In genomic region chr13:98332106-98332505, GRCm38 (mm10) we compare ENCODE assay signal across 7 mouse cellular contexts. TPM values are rescaled to one million over a fixed set of nuclear protein-coding genes. Genes with fewer than 3 reads are reported as not detected.
DNase-seq lines count a peak whose midpoint lies in the region; ATAC-seq and TF ChIP-seq lines count a peak whose summit lies in the region.

No protein-coding gene starts in this region.

- no peaks in the 10 kb centered on the region for H3K36me3 ChIP-seq in forebrain, embryonic 13.5 days (ENCODE audit: poor library complexity, severe bottlenecking)

- H3K27me3 ChIP-seq in forebrain, embryonic 13.5 days, result no peaks in the 10 kb centered on the region

- 55% methylated on average over 2 of the region's 2 CpGs for WGBS in forebrain, embryonic 13.5 days

- H3K4me3 ChIP-seq in embryonic fibroblast, embryonic 13.5 days (ENCODE audit: insufficient read depth, low read length), result no peak overlapping the region
- H3K4me3 ChIP-seq in forebrain, embryonic 13.5 days, result no peak overlapping the region

- H3K4me2 ChIP-seq in forebrain, embryonic 13.5 days, result no peak overlapping the region

- TF ChIP-seq CTCF in embryonic fibroblast, embryonic 13.5 days (IDR thresholded peaks at IDR 0.05; ENCODE audit: borderline replicate concordance, insufficient read depth, low read length), result peak; percentile 19; the same call in 1 of the 2 replicates

- no peak overlapping the region for H3K27ac ChIP-seq in embryonic fibroblast, embryonic 13.5 days (ENCODE audit: insufficient read depth, low read length)
- no peak overlapping the region for H3K27ac ChIP-seq in forebrain, embryonic 13.5 days

- no peaks in the 10 kb centered on the region for H3K4me1 ChIP-seq in embryonic fibroblast, embryonic 13.5 days (ENCODE audit: control insufficient read depth, insufficient read depth, low read length)
- no peaks in the 10 kb centered on the region for H3K4me1 ChIP-seq in forebrain, embryonic 13.5 days

- DNase-seq in layer of hippocampus, adult 9-10 months (ENCODE audit: low spot score), result peak; percentile 26
- no peak for DNase-seq in layer of hippocampus, adult 9-11 months
- peak; percentile 63 for DNase-seq in NIH3T3 (ENCODE audit: low read depth)
- peak; percentile 30 to 64 for DNase-seq in lung, postnatal 4 days
- DNase-seq in ovary, postnatal 14 days (ENCODE audit: low spot score), result no peak

- H3K9me3 ChIP-seq in forebrain, embryonic 13.5 days (replicated peaks), result no peaks in the 10 kb centered on the region

- no peak overlapping the region for H3K9ac ChIP-seq in forebrain, embryonic 13.5 days

- TF ChIP-seq POLR2A in embryonic fibroblast, embryonic 13.5 days (IDR thresholded peaks at IDR 0.05; ENCODE audit: low read depth, low read length), result no peak

- no peak for ATAC-seq in forebrain, embryonic 13.5 days

RNA-seq across cellular contexts. Expression of gene Btf3, which starts 15.3 kb away (rescaled TPM):
- 715 and 807 TPM in 2 replicates for polyA plus RNA-seq in embryonic fibroblast, embryonic 13.5 days (2011; ENCODE audit: insufficient read length, low read depth, missing spikeins)
- polyA plus RNA-seq in forebrain, embryonic 13.5 days (2015; fragmentation: Nextera tagmentation; extraction: Ambion mirVana), result 669 and 719 TPM in 2 replicates

RNA-seq across cellular contexts. Expression of gene Foxd1, which starts 21.9 kb away (rescaled TPM):
- 5.9 and 6.3 TPM in 2 replicates for polyA plus RNA-seq in embryonic fibroblast, embryonic 13.5 days (2011; ENCODE audit: insufficient read length, low read depth, missing spikeins)
- 0.68 and 0.80 TPM in 2 replicates for polyA plus RNA-seq in forebrain, embryonic 13.5 days (2015; fragmentation: Nextera tagmentation; extraction: Ambion mirVana)

RNA-seq across cellular contexts. Expression of gene Gm21976, which starts 52.4 kb away (rescaled TPM):
- polyA plus RNA-seq in embryonic fibroblast, embryonic 13.5 days (2011; ENCODE audit: insufficient read length, low read depth, missing spikeins), result not detected in 2 replicates
- not detected in 2 replicates for polyA plus RNA-seq in forebrain, embryonic 13.5 days (2015; fragmentation: Nextera tagmentation; extraction: Ambion mirVana)

Comparison
In these comparisons a context has a peak if more than half of its experiments do, and no peak if none do; other contexts are left out.
1. DNase-seq: peak in layer of hippocampus, adult 9-10 months (single experiment), NIH3T3 (single experiment) and lung, postnatal 4 days (2 of 2); none in layer of hippocampus, adult 9-11 months (single experiment) and ovary, postnatal 14 days (single experiment).